22 mouse cellular contexts compared by ENCODE assay signal in genomic region chr1:189779226-189779625, GRCm38 (mm10).
"Had no signal": no experiment of that assay in that cellular context is flagged by ENCODE, and none has a peak within 500 bp of the region (broad histone marks: within the 10 kb centered on the region; RNA-seq: fewer than 3 reads in every experiment).

No protein-coding gene starts in this region.

- H3K27me3 ChIP-seq: limb, embryonic 12.5 days; limb, embryonic 15.5 days; liver, embryonic 12.5 days; liver, embryonic 15.5 days; lung, embryonic 15.5 days; midbrain, embryonic 12.5 days; neural tube, embryonic 13.5 days; stomach, embryonic 15.5 days had no signal

- ATAC-seq: intestine, postnatal 0 days; liver, embryonic 12.5 days; midbrain, embryonic 16.5 days had no signal

- DNase-seq: kidney, adult 9 months; kidney, postnatal 4 days; left cerebral cortex, postnatal 4 days; lung, adult 18-20 months; retina, postnatal 1 day; right cerebral cortex, postnatal 25 days; spleen, adult 18-20 months; thymus, adult 2 months; thymus, postnatal 14 days; thymus, postnatal 4 days had no signal

- H3K4me2 ChIP-seq: limb, embryonic 12.5 days; limb, embryonic 15.5 days; liver, embryonic 12.5 days; liver, embryonic 15.5 days; lung, embryonic 15.5 days; midbrain, embryonic 12.5 days; neural tube, embryonic 13.5 days; stomach, embryonic 15.5 days had no signal

- H3K9ac ChIP-seq: limb, embryonic 12.5 days; limb, embryonic 15.5 days; liver, embryonic 12.5 days; liver, embryonic 15.5 days; lung, embryonic 15.5 days; midbrain, embryonic 12.5 days; neural tube, embryonic 13.5 days; stomach, embryonic 15.5 days had no signal

- H3K36me3 ChIP-seq: limb, embryonic 12.5 days; limb, embryonic 15.5 days; liver, embryonic 12.5 days; liver, embryonic 15.5 days; lung, embryonic 15.5 days; midbrain, embryonic 12.5 days; neural tube, embryonic 13.5 days; stomach, embryonic 15.5 days had no signal

- H3K27ac ChIP-seq: limb, embryonic 12.5 days; liver, embryonic 12.5 days; liver, embryonic 15.5 days; lung, embryonic 15.5 days; macrophage; midbrain, embryonic 12.5 days; neural tube, embryonic 13.5 days; stomach, embryonic 15.5 days had no signal

- H3K4me3 ChIP-seq: limb, embryonic 12.5 days; limb, embryonic 15.5 days; liver, embryonic 12.5 days; liver, embryonic 15.5 days; lung, embryonic 15.5 days; midbrain, embryonic 12.5 days; myocyte; neural tube, embryonic 13.5 days; stomach, embryonic 15.5 days had no signal

- H3K9me3 ChIP-seq: limb, embryonic 12.5 days; limb, embryonic 15.5 days; liver, embryonic 12.5 days; liver, embryonic 15.5 days; lung, embryonic 15.5 days; midbrain, embryonic 12.5 days; neural tube, embryonic 13.5 days; stomach, embryonic 15.5 days had no signal
